Mouse (Mus musculus) brain, embryonic 14.5 days (tissue): ENCODE measurements around the gene Tob1.

ENCODE experiments used
- CTCF ChIP-seq: fragments of 200-500 bp; IDR thresholded peaks from 2 replicates; pipeline ENCODE4 v1.5.1; 2012; ENCODE audit warnings: inconsistent platforms, mild to moderate bottlenecking, moderate library complexity, borderline replicate concordance; ENCODE audit not compliant: insufficient read depth, insufficient read length; ENCODE audit errors: extremely low read depth
- POLR2A ChIP-seq: fragments of 200-500 bp; IDR thresholded peaks from 2 replicates; pipeline ENCODE4 v1.6.1; 2012; ENCODE audit warnings: mild to moderate bottlenecking, inconsistent platforms, borderline replicate concordance; ENCODE audit not compliant: poor library complexity, insufficient read depth, insufficient read length, severe bottlenecking; ENCODE audit errors: extremely low read depth

DNA sequence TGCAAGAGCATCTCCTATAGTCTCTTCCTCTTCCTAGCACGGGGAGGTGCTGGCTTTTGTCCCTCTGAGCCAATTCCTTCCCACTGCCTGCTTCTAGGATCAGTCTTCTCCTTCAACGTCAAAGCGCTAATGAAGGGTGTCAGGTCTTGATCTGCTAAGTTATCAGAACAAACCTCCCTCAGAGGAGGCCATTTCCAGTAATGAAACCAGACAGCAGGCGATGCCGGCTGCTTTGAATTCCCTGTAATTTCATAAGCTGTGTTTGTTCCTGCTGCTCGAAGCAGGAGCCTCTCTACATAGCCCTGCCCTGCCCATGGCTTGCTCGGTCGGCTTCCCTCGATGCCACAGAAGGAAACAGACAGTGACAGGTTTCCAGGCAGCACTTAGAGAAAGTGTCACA lies 33.1 kb downstream of the Tob1 start:
- TF ChIP-seq POLR2A: no peak
- TF ChIP-seq CTCF: no peak
